Mouse (Mus musculus) heart, adult 2 months (tissue): ENCODE measurements around the gene Stap1.

ENCODE experiments used
- CTCF ChIP-seq: fragments of 200-600 bp; IDR thresholded peaks from 2 replicates; pipeline ENCODE4 v1.8.1; 2022; ENCODE audit warnings: antibody characterized with exemption, mild to moderate bottlenecking, moderate library complexity
- EP300 ChIP-seq: fragments of 200-500 bp; IDR thresholded peaks from 2 replicates; pipeline ENCODE4 v1.6.1; 2011; ENCODE audit warnings: low read depth, low read length, control low read depth; ENCODE audit not compliant: insufficient read depth
- POLR2A ChIP-seq: fragments of 200-500 bp; IDR thresholded peaks from 2 replicates; pipeline ENCODE4 v1.6.1; 2011; ENCODE audit warnings: mild to moderate bottlenecking, low read depth, low read length, control low read depth; ENCODE audit not compliant: insufficient read depth

DNA sequence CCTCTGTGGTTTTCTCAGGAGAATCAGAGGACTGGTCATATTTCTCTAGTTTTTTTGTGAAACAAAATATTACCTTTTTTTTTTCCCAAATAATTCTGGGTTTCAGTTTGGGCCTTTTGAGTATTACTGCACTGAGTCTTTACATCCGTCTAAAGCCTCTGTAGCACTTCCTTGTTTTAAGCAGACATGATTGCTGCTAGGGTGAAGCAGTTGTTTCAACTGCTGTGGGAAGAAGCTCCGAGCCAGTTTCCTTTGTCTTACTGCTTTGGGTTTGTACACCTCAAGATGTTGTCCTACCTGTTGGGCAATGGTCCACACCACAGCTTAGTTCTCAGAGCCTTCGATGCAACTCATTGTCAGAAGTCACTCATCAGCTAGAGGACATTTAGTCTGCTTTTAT, 29.1 kb downstream of the Stap1 start:
- no peak for TF ChIP-seq CTCF
- no peak for TF ChIP-seq POLR2A
- no peak for TF ChIP-seq EP300
